Mouse (Mus musculus) liver, embryonic 14.5 days (tissue): ENCODE results near the gene Edem1.

Experiments
- CTCF ChIP-seq: IDR thresholded peaks from 2 replicates; pipeline ENCODE4 v1.5.1; 2016; ENCODE audit warnings: antibody characterized with exemption, low read depth, control low read depth
- EP300 ChIP-seq: IDR thresholded peaks from 2 replicates; pipeline ENCODE4 v1.6.1; 2016; ENCODE audit warnings: antibody characterized with exemption, low read depth

GRCm38 (mm10) chr6:108795912-108796311, 32.5 kb upstream of the Edem1 start:
- TF ChIP-seq EP300 (no peak), CTCF (no peak)
